Mouse (Mus musculus): ENCODE measurements at regions not wholly inside any gene's neighbourhood (a gene's known extent, or its start where the extent isn't known, plus 50 kb on each side); places are given as distances from the start of the nearest gene placed in this dataset.
"Not testable (repeated sequence)": the region's sequence is repeated elsewhere in the genome, so short reads cannot be mapped to it uniquely, and the experiment has no call there.

- no peak for DNase-seq (ENCODE audit: low read depth, low spot score)
Observed at GRCm38 (mm10) chr12:8447612-8448011, 52.2 kb downstream of the Rhob start.

- DNase-seq (ENCODE audit: low read depth, low spot score), result no peak
Observed at GRCm38 (mm10) chr12:8447025-8447424, 52.8 kb downstream of the Rhob start.

GRCm38 (mm10) chr12:8444975-8445853, 54.6 kb downstream of the Rhob start:
- no peak for DNase-seq (ENCODE audit: low read depth, low spot score)

GRCm38 (mm10) chr12:8443917-8444453, 55.8 kb downstream of the Rhob start:
- no peak for DNase-seq (ENCODE audit: low read depth, low spot score)

- DNase-seq (ENCODE audit: low read depth, low spot score), result no peak
Observed at GRCm38 (mm10) chr12:8443253-8443661, 56.6 kb downstream of the Rhob start.

GRCm38 (mm10) chr12:8441275-8441674, 58.5 kb downstream of the Rhob start:
- no peak for DNase-seq (ENCODE audit: low read depth, low spot score)

GRCm38 (mm10) chr12:8440373-8440772, 59.4 kb downstream of the Rhob start:
- no peak for DNase-seq (ENCODE audit: low read depth, low spot score)

- DNase-seq (ENCODE audit: low read depth, low spot score), result no peak
Observed at GRCm38 (mm10) chr12:8439957-8440356, 59.9 kb downstream of the Rhob start.

GRCm38 (mm10) chr12:8439486-8439885, 60.3 kb downstream of the Rhob start:
- DNase-seq (ENCODE audit: low read depth, low spot score), result no peak

GRCm38 (mm10) chr12:8438638-8439037, 61.2 kb downstream of the Rhob start:
- DNase-seq (ENCODE audit: low read depth, low spot score), result no peak

GRCm38 (mm10) chr12:8436976-8437580, 62.7 kb downstream of the Rhob start:
- DNase-seq (ENCODE audit: low read depth, low spot score), result no peak

- DNase-seq (ENCODE audit: low read depth, low spot score), result no peak
Observed at GRCm38 (mm10) chr12:8436553-8436952, 63.3 kb downstream of the Rhob start.

- DNase-seq (ENCODE audit: low read depth, low spot score), result not testable (repeated sequence)
Observed at GRCm38 (mm10) chr12:8435651-8436348, 64.0 kb downstream of the Rhob start.

GRCm38 (mm10) chr12:8428228-8428990, 71.4 kb downstream of the Rhob start:
- DNase-seq (ENCODE audit: low read depth, low spot score), result no peak

- DNase-seq (ENCODE audit: low read depth, low spot score), result no peak
Observed at GRCm38 (mm10) chr12:8424515-8424914, 75.3 kb downstream of the Rhob start.

GRCm38 (mm10) chr12:8422676-8423075, 77.1 kb downstream of the Rhob start:
- DNase-seq (ENCODE audit: low read depth, low spot score), result no peak

- DNase-seq (ENCODE audit: low read depth, low spot score), result no peak
Observed at GRCm38 (mm10) chr12:8421271-8421567, 78.6 kb downstream of the Rhob start.

GRCm38 (mm10) chr12:8420511-8421270, 79.1 kb downstream of the Rhob start:
- no peak for DNase-seq (ENCODE audit: low read depth, low spot score)

GRCm38 (mm10) chr12:8418890-8419289, 80.9 kb downstream of the Rhob start:
- no peak for DNase-seq (ENCODE audit: low read depth, low spot score)

GRCm38 (mm10) chr12:8417127-8417790, 82.5 kb downstream of the Rhob start:
- DNase-seq (ENCODE audit: low read depth, low spot score), result no peak
